Mouse (Mus musculus): ENCODE data around the gene Wasf1. TPM values are rescaled to one million over a fixed set of nuclear protein-coding genes. Genes with fewer than 3 reads are reported as not detected.

Wasf1 gene
- polyA plus RNA-seq, 1 experiment = 0.68 TPM

- WGBS = 82% methylated on average over 7 of the region's 7 CpGs
- no peak for DNase-seq (ENCODE audit: low read depth, low spot score)
Measured at GRCm38 (mm10) chr10:40885432-40885831, 2.2 kb downstream of the Wasf1 start.

GRCm38 (mm10) chr10:40887316-40887715, 4.0 kb downstream of the Wasf1 start:
- no peak for DNase-seq (ENCODE audit: low read depth, low spot score)
- WGBS = 85% methylated on average over 2 of the region's 2 CpGs

- WGBS = 76% methylated on average over 4 of the region's 4 CpGs
Measured at GRCm38 (mm10) chr10:40889146-40889545, 5.9 kb downstream of the Wasf1 start.

GRCm38 (mm10) chr10:40895765-40896164, 12.5 kb downstream of the Wasf1 start:
- no peak for DNase-seq (ENCODE audit: low read depth, low spot score)
- 93% methylated on average over 12 of the region's 12 CpGs for WGBS

More at GRCm38 (mm10) chr10:40889146-40889545, 5.9 kb downstream of the Wasf1 start:
- no peak for DNase-seq (ENCODE audit: low read depth, low spot score)

- 70% methylated on average over 5 of the region's 5 CpGs for WGBS
- no peak for DNase-seq (ENCODE audit: low read depth, low spot score)
Measured at GRCm38 (mm10) chr10:40896656-40897055, 13.4 kb downstream of the Wasf1 start.

GRCm38 (mm10) chr10:40901786-40902185, 18.5 kb downstream of the Wasf1 start:
- 68% methylated on average over 4 of the region's 4 CpGs for WGBS
- no peak for DNase-seq (ENCODE audit: low read depth, low spot score)

GRCm38 (mm10) chr10:40906131-40906530, 22.9 kb downstream of the Wasf1 start:
- DNase-seq (ENCODE audit: low read depth, low spot score) = no peak
- WGBS = 85% methylated on average over 1 of the region's 1 CpGs

GRCm38 (mm10) chr10:40906802-40907201, 23.5 kb downstream of the Wasf1 start:
- 63% methylated on average over 7 of the region's 7 CpGs for WGBS
- no peak for DNase-seq (ENCODE audit: low read depth, low spot score)

- DNase-seq (ENCODE audit: low read depth, low spot score) = no peak
- WGBS = 18% methylated on average over 2 of the region's 2 CpGs
Measured at GRCm38 (mm10) chr10:40908580-40908979, 25.3 kb downstream of the Wasf1 start.

GRCm38 (mm10) chr10:40910811-40911210, 27.5 kb downstream of the Wasf1 start:
- WGBS = 45% methylated on average over 2 of the region's 2 CpGs
- no peak for DNase-seq (ENCODE audit: low read depth, low spot score)

- no peak for DNase-seq (ENCODE audit: low read depth, low spot score)
- WGBS = 70% methylated on average over 2 of the region's 2 CpGs
Measured at GRCm38 (mm10) chr10:40915240-40915639, 32.0 kb downstream of the Wasf1 start.

GRCm38 (mm10) chr10:40918669-40919440, 35.6 kb downstream of the Wasf1 start:
- DNase-seq (ENCODE audit: low read depth, low spot score) = no peak
- 79% methylated on average over 8 of the region's 8 CpGs for WGBS

GRCm38 (mm10) chr10:40919464-40919863, 36.2 kb downstream of the Wasf1 start:
- WGBS = 87% methylated on average over 6 of the region's 6 CpGs
- no peak for DNase-seq (ENCODE audit: low read depth, low spot score)

- 87% methylated on average over 8 of the region's 8 CpGs for WGBS
- no peak for DNase-seq (ENCODE audit: low read depth, low spot score)
Measured at GRCm38 (mm10) chr10:40932995-40933394, 49.7 kb downstream of the Wasf1 start.

- no peak for DNase-seq (ENCODE audit: low read depth, low spot score)
- WGBS = 82% methylated on average over 13 of the region's 13 CpGs
Measured at GRCm38 (mm10) chr10:40936160-40936726, 53.0 kb downstream of the Wasf1 start.

- no peak for DNase-seq (ENCODE audit: low read depth, low spot score)
- WGBS = 93% methylated on average over 20 of the region's 20 CpGs
Measured at GRCm38 (mm10) chr10:40937569-40937968, 54.3 kb downstream of the Wasf1 start.

GRCm38 (mm10) chr10:40942688-40943087, 59.4 kb downstream of the Wasf1 start:
- 86% methylated on average over 4 of the region's 4 CpGs for WGBS
- no peak for DNase-seq (ENCODE audit: low read depth, low spot score)

- WGBS = 51% methylated on average over 3 of the region's 3 CpGs
- no peak for DNase-seq (ENCODE audit: low read depth, low spot score)
Measured at GRCm38 (mm10) chr10:40950176-40950575, 66.9 kb downstream of the Wasf1 start.

- 88% methylated on average over 5 of the region's 5 CpGs for WGBS
- no peak for DNase-seq (ENCODE audit: low read depth, low spot score)
Measured at GRCm38 (mm10) chr10:40956206-40956605, 72.9 kb downstream of the Wasf1 start.

- no peak for DNase-seq (ENCODE audit: low read depth, low spot score)
- WGBS = 42% methylated on average over 6 of the region's 6 CpGs
Measured at GRCm38 (mm10) chr10:40961365-40961764, 78.1 kb downstream of the Wasf1 start.

GRCm38 (mm10) chr10:40962008-40962407, 78.7 kb downstream of the Wasf1 start:
- DNase-seq (ENCODE audit: low read depth, low spot score) = no peak
- 86% methylated on average over 4 of the region's 4 CpGs for WGBS

All from large intestine, adult 2 months (tissue).